Mouse (Mus musculus): ENCODE measurements around the gene Olfr1392.

Gene Olfr1392

DNA sequence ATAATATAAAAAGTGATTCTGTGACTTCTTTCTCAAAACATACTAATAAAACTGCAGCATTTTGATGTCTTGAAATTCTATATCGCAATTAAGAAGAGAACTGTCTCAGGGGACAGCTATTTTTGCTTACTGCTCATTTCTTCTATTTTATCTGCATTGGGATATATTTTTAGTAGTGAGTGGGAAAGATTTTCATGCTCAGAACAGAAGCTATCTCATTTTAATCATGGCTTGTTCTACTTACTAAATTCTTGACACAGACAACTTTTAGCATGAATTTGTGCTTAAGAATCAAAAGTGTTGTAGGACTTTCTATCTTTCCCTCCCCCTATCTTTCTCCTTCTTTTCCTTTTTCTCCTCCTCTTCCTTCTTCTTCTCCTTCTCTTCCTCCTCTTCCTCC lies 44.6 kb downstream of the Olfr1392 start:
- DNase-seq = no peak

DNA sequence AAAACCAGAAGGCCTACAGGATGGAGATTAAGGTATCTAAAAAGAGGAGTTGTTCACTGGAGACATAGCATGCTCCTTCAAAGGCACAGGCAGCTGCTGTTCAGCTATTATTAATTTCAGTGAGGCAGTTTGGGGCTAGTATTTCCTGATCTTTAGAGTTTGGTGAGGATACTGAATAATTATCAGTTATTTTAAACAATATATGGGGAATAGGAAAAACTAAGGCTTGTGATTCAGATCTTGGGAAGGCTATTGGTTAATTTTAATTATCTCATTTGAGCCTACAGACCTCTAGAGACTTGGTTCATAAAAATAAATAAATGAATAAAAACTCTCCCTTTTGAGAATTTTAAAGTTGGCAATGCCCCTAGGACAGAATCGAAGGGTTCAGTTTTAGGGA lies 49.8 kb downstream of the Olfr1392 start, which contains the start of gene Olfr1390:
TSS of gene Olfr1390 (plus strand) at position 301 of the 400 bp plus-strand sequence.
- no peak for DNase-seq

DNA sequence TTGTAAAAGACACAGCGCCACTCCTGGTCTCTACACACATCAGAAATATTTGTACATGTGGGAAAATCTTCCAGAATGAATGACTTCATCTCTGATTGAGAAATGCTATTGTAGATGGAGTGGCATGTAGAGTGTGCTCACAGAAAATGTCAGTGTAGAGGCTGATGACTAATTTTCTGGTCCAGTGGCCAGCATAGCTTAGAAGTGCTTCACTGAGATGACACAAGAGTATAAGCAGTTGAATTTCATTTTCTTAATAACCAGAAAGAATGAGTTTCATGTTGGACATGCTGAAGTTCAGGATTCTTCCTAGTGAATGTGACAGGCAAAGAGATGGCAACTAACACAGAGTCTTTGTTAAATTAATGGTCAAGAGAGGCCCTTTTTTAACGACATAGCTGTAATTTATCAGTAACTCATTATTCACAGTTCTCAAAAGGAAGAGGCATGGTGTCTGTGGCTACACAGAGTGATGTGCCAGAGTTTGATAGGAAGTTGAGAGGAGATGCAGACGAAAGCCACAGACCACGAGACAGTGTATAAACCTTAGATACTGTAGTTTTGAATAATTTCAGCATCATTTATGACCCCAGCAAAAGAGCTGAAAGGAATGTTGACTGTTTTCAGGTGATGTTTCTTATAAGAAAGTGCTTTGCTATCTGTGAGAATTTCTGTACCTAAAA lies 52.2 kb downstream of the Olfr1392 start:
- no peak for DNase-seq
